Mouse (Mus musculus) MEL-GATA-1-ER (cell line): Measurements from ENCODE around the gene Erv3.
"Not testable (repeated sequence)": the region's sequence is repeated elsewhere in the genome, so short reads cannot be mapped to it uniquely, and the experiment has no call there.

Experiments used
- DNase-seq: peaks from one replicate; pipeline ENCODE4 v3.0.0-alpha.2; 2012; ENCODE audit warnings: low read depth; ENCODE audit errors: extremely low read depth

The Erv3 gene

GRCm38 (mm10) chr2:131864262-131864796, 4.8 kb upstream of the Erv3 start:
- DNase-seq = no peak

GRCm38 (mm10) chr2:131863472-131863871, 3.9 kb upstream of the Erv3 start:
- DNase-seq = no peak

- no peak for DNase-seq
These were observed 3.2 kb upstream of the Erv3 start for GRCm38 (mm10) chr2:131862617-131863275.

- DNase-seq = no peak
These were observed 1.7 kb downstream of the Erv3 start for GRCm38 (mm10) chr2:131857838-131858237.

GRCm38 (mm10) chr2:131853719-131854118, 5.8 kb downstream of the Erv3 start:
- DNase-seq = no peak

- peak; percentile 76 for DNase-seq
These were observed 8.0 kb downstream of the Erv3 start for GRCm38 (mm10) chr2:131851333-131852092.

- no peak for DNase-seq
These were observed 9.5 kb downstream of the Erv3 start for GRCm38 (mm10) chr2:131850047-131850446.

- no peak for DNase-seq
These were observed 11.8 kb downstream of the Erv3 start for GRCm38 (mm10) chr2:131847501-131848359.

GRCm38 (mm10) chr2:131846811-131847210, 12.7 kb downstream of the Erv3 start:
- no peak for DNase-seq

GRCm38 (mm10) chr2:131846132-131846710, 13.3 kb downstream of the Erv3 start:
- no peak for DNase-seq

GRCm38 (mm10) chr2:131845671-131846070, 13.9 kb downstream of the Erv3 start:
- DNase-seq = no peak

- DNase-seq = no peak
These were observed 17.0 kb downstream of the Erv3 start for GRCm38 (mm10) chr2:131842568-131842967.

- DNase-seq = no peak
These were observed 18.2 kb downstream of the Erv3 start for GRCm38 (mm10) chr2:131841321-131841693.

- no peak for DNase-seq
These were observed 18.8 kb downstream of the Erv3 start for GRCm38 (mm10) chr2:131840611-131841320.

- DNase-seq = no peak
These were observed 25.3 kb downstream of the Erv3 start for GRCm38 (mm10) chr2:131834296-131834695.

- no peak for DNase-seq
These were observed 27.7 kb downstream of the Erv3 start for GRCm38 (mm10) chr2:131831861-131832260.

- not testable (repeated sequence) for DNase-seq
These were observed 28.6 kb downstream of the Erv3 start for GRCm38 (mm10) chr2:131830945-131831344.

- DNase-seq = no peak
These were observed 31.3 kb downstream of the Erv3 start for GRCm38 (mm10) chr2:131827999-131828975.

GRCm38 (mm10) chr2:131827026-131827687, 32.4 kb downstream of the Erv3 start:
- no peak for DNase-seq
